Mouse (Mus musculus) layer of hippocampus, adult 6 months (tissue): ENCODE results near the gene Epb41l1. TPM values are rescaled to one million over a fixed set of nuclear protein-coding genes. Genes with fewer than 3 reads are reported as not detected.

Experiments
- long read RNA-seq, 2 experiments: library from polyadenylated mRNA; unstranded; transcript quantifications; one replicate each; pipeline ENCODE4 v2.0.0; 2019 to 2020
- microRNA-seq: library from miRNA; unstranded; fragments of <30 nt; microRNA quantifications from one replicate; pipeline ENCODE4 v1.2.0, GENCODE M21; 2020
- polyA plus RNA-seq: library from polyadenylated mRNA; unstranded; fragments of <200 nt; fragmentation: Nextera tagmentation; gene quantifications from 2 replicates; pipeline ENCODE4 v1.2.3, GENCODE M21; 2021

Epb41l1 gene
- 54.9 and 61.9 TPM in 2 replicates for polyA plus RNA-seq
- long read RNA-seq, experiment 1, full-length matches to known transcripts = 2 of 50 reads
- long read RNA-seq, experiment 1, partial matches to known transcripts = 3 of 50 reads
- long read RNA-seq, experiment 1, other reads (novel, unspliced or antisense) = 45 of 50 reads
- long read RNA-seq, experiment 2, full-length matches to known transcripts = 96 of 224 reads
- long read RNA-seq, experiment 2, partial matches to known transcripts = 95 of 224 reads
- long read RNA-seq, experiment 2, other reads (novel, unspliced or antisense) = 33 of 224 reads

GRCm38 (mm10) chr2:156420694-156421380 lies at the start of gene Epb41l1:
Epb41l1 (plus strand) TSS chr2:156420909.

GRCm38 (mm10) chr2:156547123-156547891 lies 126.6 kb downstream of the Epb41l1 start, which contains the start of gene Aar2:
Aar2 (plus strand) TSS chr2:156547584.

Small RNAs within 50 kb of the gene (microRNA-seq; reads per million reads assigned to microRNA genes)
- not detected for gene Gm22758

Other genes with a start within 250 kb of the Epb41l1 start
- 239 and 242 TPM in 2 replicates for gene Rbm39, start 240.7 kb upstream of the Epb41l1 start, polyA plus RNA-seq
- gene Phf20, start 224.4 kb upstream of the Epb41l1 start, polyA plus RNA-seq = 57.9 and 97.0 TPM in 2 replicates
- gene Cnbd2, start 108.6 kb upstream of the Epb41l1 start, polyA plus RNA-seq = 7.9 and 9.4 TPM in 2 replicates
- 138 and 165 TPM in 2 replicates for gene Scand1, start 108.2 kb upstream of the Epb41l1 start, polyA plus RNA-seq
- 39.0 and 39.7 TPM in 2 replicates for gene Aar2, start 126.7 kb downstream of the Epb41l1 start, polyA plus RNA-seq
- gene Dlgap4, start 192.8 kb downstream of the Epb41l1 start, polyA plus RNA-seq = 60.8 and 78.0 TPM in 2 replicates